In the genomic region with DNA sequence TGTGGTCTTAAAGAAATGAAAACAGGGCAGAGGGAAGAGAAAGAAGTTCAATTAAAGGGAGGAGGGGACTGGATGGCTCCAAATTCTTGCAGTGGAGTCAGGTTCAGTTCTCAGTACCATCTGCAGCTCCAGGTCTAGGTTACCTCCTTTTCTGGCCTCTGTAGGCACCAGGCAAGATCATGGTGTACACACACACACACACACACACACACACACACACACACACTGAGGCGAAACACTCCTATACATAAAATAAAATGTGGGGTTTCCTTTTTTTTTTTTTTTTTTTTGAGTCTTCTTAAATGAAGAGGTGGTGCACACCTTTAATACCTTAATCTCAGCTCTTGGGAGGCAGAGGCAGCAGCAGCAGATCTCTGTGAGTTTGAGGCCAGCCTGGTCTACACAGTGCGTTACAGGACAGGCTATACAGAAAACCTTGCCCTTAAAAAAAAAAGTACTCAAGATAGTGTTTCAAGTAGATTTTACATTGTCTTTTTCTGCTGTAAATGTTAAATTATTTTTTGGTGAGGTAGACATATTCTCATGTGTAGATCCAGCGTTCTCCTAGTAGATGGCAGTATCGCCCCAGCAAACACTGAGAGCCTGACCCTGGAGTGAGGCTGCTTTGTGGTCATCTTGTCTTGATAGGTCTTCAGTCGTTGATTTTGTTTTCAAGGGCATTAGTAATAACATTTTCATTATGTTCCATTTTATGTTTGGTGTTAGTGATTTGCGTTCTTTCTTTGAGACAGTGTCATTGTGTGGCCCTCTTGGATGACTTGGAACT, we compare ENCODE assay signal across 9 mouse cellular contexts. TPM values are rescaled to one million over a fixed set of nuclear protein-coding genes. Genes with fewer than 3 reads are reported as not detected.
DNase-seq lines count a peak whose midpoint lies in the region; ATAC-seq and TF ChIP-seq lines count a peak whose summit lies in the region.
"Had no signal": no experiment of that assay in that cellular context is flagged by ENCODE, and none has a peak within 500 bp of the region (broad histone marks: within the 10 kb centered on the region; RNA-seq: fewer than 3 reads in every experiment).

No protein-coding gene starts in this region.

- no peaks in the 10 kb centered on the region for H3K4me1 ChIP-seq in cerebellum, adult 2 months (ENCODE audit: control insufficient read depth, insufficient read depth, low read length)
- H3K4me1 ChIP-seq in kidney, postnatal 0 days (replicated peaks; ENCODE audit: insufficient read depth, low read length): no peaks in the 10 kb centered on the region
- H3K4me1 ChIP-seq: hindbrain, embryonic 12.5 days had no signal

- no peak overlapping the region for H3K27ac ChIP-seq in cerebellum, adult 2 months (ENCODE audit: insufficient read depth, low read length)
- H3K27ac ChIP-seq in kidney, postnatal 0 days: no peak overlapping the region
- H3K27ac ChIP-seq: hindbrain, embryonic 12.5 days had no signal

- no peaks in the 10 kb centered on the region for H3K9me3 ChIP-seq in kidney, postnatal 0 days (replicated peaks; ENCODE audit: low read length)
- H3K9me3 ChIP-seq: hindbrain, embryonic 12.5 days had no signal

- no peak overlapping the region for H3K9ac ChIP-seq in kidney, postnatal 0 days (ENCODE audit: low read depth, low read length)
- H3K9ac ChIP-seq: hindbrain, embryonic 12.5 days had no signal

- no peak for DNase-seq in cerebellum, adult 2 months
- no peak for DNase-seq in cerebellum, adult 11-12 months
- peak; percentile 48 for DNase-seq in kidney, postnatal 0 days (ENCODE audit: low spot score)
- DNase-seq in kidney, adult 11 months: no peak
- peak; percentile 14 to 28 for DNase-seq in spleen, postnatal 36 days (ENCODE audit: low spot score in 2 of 2)
- DNase-seq in spleen, adult 18-20 months: no peak
- DNase-seq in thymus, adult 18-20 months: no peak
- no peak for DNase-seq in cerebellum, postnatal 36 days

- H3K27me3 ChIP-seq in cerebellum, adult 2 months (ENCODE audit: control insufficient read depth, insufficient read depth, low read length): no peaks in the 10 kb centered on the region
- no peaks in the 10 kb centered on the region for H3K27me3 ChIP-seq in kidney, postnatal 0 days (ENCODE audit: insufficient read depth, low read length)
- H3K27me3 ChIP-seq: hindbrain, embryonic 12.5 days had no signal

- WGBS in cerebellum, adult 2 months: 87% methylated on average over 6 of the region's 6 CpGs
- 83% methylated on average over 6 of the region's 6 CpGs for WGBS in kidney, postnatal 0 days

- TF ChIP-seq CTCF in cerebellum, adult 2 months (IDR thresholded peaks at IDR 0.05; ENCODE audit: borderline replicate concordance, insufficient read depth, low read depth, low read length): peak; percentile 21; the same call in 1 of the 2 replicates
- peak; percentile 70 for TF ChIP-seq CTCF in kidney, postnatal 0 days (IDR thresholded peaks at IDR 0.05; ENCODE audit: low read depth)

- no peak overlapping the region for H3K4me3 ChIP-seq in cerebellum, adult 2 months (replicated peaks; ENCODE audit: insufficient read depth, low read depth, low read length)
- no peak overlapping the region for H3K4me3 ChIP-seq in kidney, postnatal 0 days (replicated peaks; ENCODE audit: low read depth, low read length)
- H3K4me3 ChIP-seq: hindbrain, embryonic 12.5 days had no signal

- H3K4me2 ChIP-seq in kidney, postnatal 0 days (ENCODE audit: low read length): no peak overlapping the region
- H3K4me2 ChIP-seq: hindbrain, embryonic 12.5 days had no signal

- ATAC-seq in kidney, postnatal 0 days (replicated peaks; ENCODE audit: low FRiP score, low read depth): no peak

- TF ChIP-seq POLR2A in cerebellum, adult 2 months (IDR thresholded peaks at IDR 0.05; ENCODE audit: borderline replicate concordance, insufficient read depth, low read length): no peak

- peaks cover 29% of the 10 kb centered on the region for H3K36me3 ChIP-seq in kidney, postnatal 0 days (ENCODE audit: insufficient read depth, low read length)

RNA-seq across cellular contexts. Expression of a gene that starts 25.6 kb away (rescaled TPM):
- polyA plus RNA-seq in cerebellum, adult 2 months (2012; rRNA removed): 0.72 and 0.74 TPM in 2 replicates
- 146 and 169 TPM in 2 replicates for polyA plus RNA-seq in kidney, postnatal 0 days (2015; fragmentation: Nextera tagmentation; extraction: Ambion mirVana)

RNA-seq across cellular contexts. Expression of a gene that starts 28.4 kb away (rescaled TPM):
- polyA plus RNA-seq in cerebellum, adult 2 months (2012; rRNA removed): 86.3 and 87.4 TPM in 2 replicates
- polyA plus RNA-seq in kidney, postnatal 0 days (2015; fragmentation: Nextera tagmentation; extraction: Ambion mirVana): 142 and 156 TPM in 2 replicates

RNA-seq across cellular contexts. Expression of a gene that starts 46.0 kb away (rescaled TPM):
- polyA plus RNA-seq in cerebellum, adult 2 months (2012; rRNA removed): 6.1 and 7.7 TPM in 2 replicates
- polyA plus RNA-seq in kidney, postnatal 0 days (2015; fragmentation: Nextera tagmentation; extraction: Ambion mirVana): 8.6 and 9.2 TPM in 2 replicates

Comparison
In these comparisons a context has a peak if more than half of its experiments do, and no peak if none do; other contexts are left out.
1. DNase-seq: peak in kidney, postnatal 0 days (single experiment) and spleen, postnatal 36 days (2 of 2); none in cerebellum, adult 2 months (0 of 2), cerebellum, adult 11-12 months (single experiment), kidney, adult 11 months (single experiment), spleen, adult 18-20 months (0 of 2), thymus, adult 18-20 months (0 of 2) and cerebellum, postnatal 36 days (0 of 2).
2. RNA of a gene that starts 25.6 kb away (polyA plus RNA-seq): 146 to 169 TPM in kidney, postnatal 0 days; 0.72 to 0.74 TPM in cerebellum, adult 2 months; every median in the first group is over 10 times any median in the second.